26 mouse cellular contexts compared by ENCODE assay signal in the genomic region with DNA sequence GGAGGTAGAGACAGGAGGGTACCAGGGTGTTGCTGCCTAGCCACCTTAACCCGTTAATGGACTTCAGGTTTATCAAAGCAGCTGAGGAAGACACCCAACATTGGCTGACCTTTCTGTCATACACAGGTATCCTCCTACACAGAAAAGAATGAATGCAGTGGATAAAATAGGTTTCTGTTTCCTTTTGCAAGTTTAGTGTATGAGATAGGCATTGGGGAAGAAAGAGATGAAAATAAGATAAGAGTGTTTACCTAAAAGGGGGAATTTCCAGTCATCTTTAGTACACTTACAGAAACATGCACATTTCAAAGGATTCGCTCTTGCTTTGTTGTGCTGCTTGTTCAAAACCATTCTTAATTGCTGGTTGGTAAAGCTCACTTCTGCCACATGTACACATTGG.
"Had no signal": no experiment of that assay in that cellular context is flagged by ENCODE, and none has a peak within 500 bp of the region (broad histone marks: within the 10 kb centered on the region; RNA-seq: fewer than 3 reads in every experiment).

No protein-coding gene starts in this region.

- H3K27ac ChIP-seq: heart, adult 2 months; heart, embryonic 13.5 days; heart, embryonic 15.5 days; hindbrain, embryonic 13.5 days; hindbrain, embryonic 15.5 days; hindbrain, postnatal 0 days; kidney, embryonic 15.5 days; kidney, postnatal 0 days; limb, embryonic 10.5 days; limb, embryonic 12.5 days; liver, embryonic 13.5 days; liver, embryonic 15.5 days had no signal

- ATAC-seq: hindbrain, postnatal 0 days; intestine, postnatal 0 days; liver, postnatal 0 days had no signal

- H3K4me3 ChIP-seq: heart, adult 2 months; heart, embryonic 13.5 days; heart, embryonic 15.5 days; hindbrain, embryonic 13.5 days; hindbrain, embryonic 15.5 days; kidney, embryonic 15.5 days; limb, embryonic 10.5 days; limb, embryonic 12.5 days; liver, embryonic 13.5 days; liver, embryonic 15.5 days had no signal

- H3K27me3 ChIP-seq: heart, embryonic 13.5 days; heart, embryonic 15.5 days; hindbrain, embryonic 13.5 days; hindbrain, embryonic 15.5 days; kidney, embryonic 15.5 days; limb, embryonic 12.5 days; liver, embryonic 13.5 days; liver, embryonic 15.5 days had no signal

- DNase-seq: gastrocnemius, postnatal 14 days; gastrocnemius, postnatal 36 days; heart, adult 11 months; heart, adult 2 months; heart, postnatal 14 days; heart, postnatal 36 days; kidney, adult 18-20 months; kidney, adult 9 months; kidney, postnatal 14 days; kidney, postnatal 36 days; liver; liver, embryonic 13.5 days; liver, postnatal 0 days had no signal

- H3K4me2 ChIP-seq: heart, embryonic 11.5 days; heart, embryonic 13.5 days; heart, embryonic 15.5 days; hindbrain, embryonic 13.5 days; hindbrain, embryonic 15.5 days; kidney, embryonic 15.5 days; limb, embryonic 12.5 days; liver, embryonic 11.5 days; liver, embryonic 13.5 days; liver, embryonic 15.5 days had no signal

- H3K9me3 ChIP-seq: heart, embryonic 13.5 days; heart, embryonic 15.5 days; hindbrain, embryonic 13.5 days; hindbrain, embryonic 15.5 days; kidney, embryonic 15.5 days; limb, embryonic 10.5 days; limb, embryonic 12.5 days; liver, embryonic 13.5 days; liver, embryonic 15.5 days had no signal

- H3K9ac ChIP-seq: heart, embryonic 13.5 days; heart, embryonic 15.5 days; hindbrain, embryonic 13.5 days; hindbrain, embryonic 15.5 days; kidney, embryonic 15.5 days; limb, embryonic 12.5 days; liver, embryonic 13.5 days; liver, embryonic 15.5 days; liver, postnatal 0 days had no signal

- H3K4me1 ChIP-seq: heart, embryonic 13.5 days; heart, embryonic 15.5 days; hindbrain, embryonic 13.5 days; hindbrain, embryonic 15.5 days; kidney, embryonic 15.5 days; limb, embryonic 10.5 days; limb, embryonic 12.5 days; liver, embryonic 13.5 days; liver, embryonic 15.5 days had no signal
